Mouse (Mus musculus): ENCODE results near the gene Pnisr. TPM values are rescaled to one million over a fixed set of nuclear protein-coding genes. Genes with fewer than 3 reads are reported as not detected.

Pnisr gene
- total RNA-seq, 1 experiment from 2014 or later, result 98.4 TPM

Other genes starting within 250 kb of the Pnisr start
- not detected in 2 replicates for gene Prdm13, start 161.6 kb upstream of the Pnisr start, total RNA-seq (2017)
- gene Ccnc, start 119.9 kb upstream of the Pnisr start, total RNA-seq (2017), result 26.8 and 32.5 TPM in 2 replicates
- gene Usp45, start 80.4 kb upstream of the Pnisr start, total RNA-seq (2017), result 13.8 and 18.9 TPM in 2 replicates
- gene Tstd3, start 80.4 kb upstream of the Pnisr start, total RNA-seq (2017), result 3.9 and 4.7 TPM in 2 replicates
- gene Coq3, start 32.1 kb downstream of the Pnisr start, total RNA-seq (2017), result 7.3 and 7.4 TPM in 2 replicates
- 0.55 and 0.63 TPM in 2 replicates for gene Faxc, start 83.7 kb downstream of the Pnisr start, total RNA-seq (2017)

Data from hematopoietic stem cell, adult 5-6 weeks (primary cell).